7 mouse cellular contexts compared by ENCODE assay signal in genomic region chr19:4755565-4756192, GRCm38 (mm10). TPM values are rescaled to one million over a fixed set of nuclear protein-coding genes. Genes with fewer than 3 reads are reported as not detected.
A peak's percentile ranks its signal among the peaks of the same experiment; 100 is the strongest.
DNase-seq lines count a peak whose midpoint lies in the region; ATAC-seq and TF ChIP-seq lines count a peak whose summit lies in the region.

No protein-coding gene starts in this region.

- peak; percentile 31; the same call in 1 of the 2 replicates for TF ChIP-seq POLR2A in heart, adult 2 months (IDR thresholded peaks at IDR 0.05; ENCODE audit: insufficient read depth, low read depth, low read length)

- peaks cover 14% of the 10 kb centered on the region for H3K4me1 ChIP-seq in embryonic facial prominence, embryonic 12.5 days
- peaks cover 1% of the 10 kb centered on the region for H3K4me1 ChIP-seq in heart, adult 2 months (ENCODE audit: control insufficient read depth, insufficient read depth, low read length)
- H3K4me1 ChIP-seq in limb, embryonic 13.5 days, result peaks cover 23% of the 10 kb centered on the region
- peaks cover 35% of the 10 kb centered on the region for H3K4me1 ChIP-seq in midbrain, embryonic 16.5 days (ENCODE audit: control insufficient read depth, insufficient read depth, low read length)

- intact Hi-C loops in heart, adult 2 months (cut with DNase I), result loop anchor here (1.0 to 10.0 kb wide), 6 partner anchors 37 to 249 kb away; partner anchors contain the start of genes Gm21992, Rbm14 and Rbm4

- TF ChIP-seq EP300 in heart, adult 2 months (IDR thresholded peaks at IDR 0.05; ENCODE audit: insufficient read depth, low read depth, low read length), result peak; percentile 94

- H3K27me3 ChIP-seq in embryonic facial prominence, embryonic 12.5 days, result no peaks in the 10 kb centered on the region
- no peaks in the 10 kb centered on the region for H3K27me3 ChIP-seq in heart, adult 2 months (ENCODE audit: control insufficient read depth, insufficient read depth, low read length)
- no peaks in the 10 kb centered on the region for H3K27me3 ChIP-seq in limb, embryonic 13.5 days
- H3K27me3 ChIP-seq in midbrain, embryonic 16.5 days (ENCODE audit: control insufficient read depth, insufficient read depth, low read depth, low read length), result no peaks in the 10 kb centered on the region

- H3K79me2 ChIP-seq in heart, adult 2 months (replicated peaks; ENCODE audit: control insufficient read depth, insufficient read depth, low read length), result no peaks in the 10 kb centered on the region

- peak overlapping the region; percentile 97 for H3K27ac ChIP-seq in embryonic facial prominence, embryonic 12.5 days
- peak overlapping the region; percentile 84 for H3K27ac ChIP-seq in heart, adult 2 months
- H3K27ac ChIP-seq in limb, embryonic 13.5 days, result peak overlapping the region; percentile 87
- peak overlapping the region; percentile 98 for H3K27ac ChIP-seq in midbrain, embryonic 16.5 days (ENCODE audit: low read length)

- under 1% methylated on average over 10 of the region's 10 CpGs for WGBS in embryonic facial prominence, embryonic 12.5 days
- under 1% methylated on average over 10 of the region's 10 CpGs for WGBS in heart, adult 2 months
- WGBS in limb, embryonic 13.5 days, result 0% methylated on average over 10 of the region's 10 CpGs
- WGBS in midbrain, embryonic 16.5 days, result under 1% methylated on average over 10 of the region's 10 CpGs

- H3K36me3 ChIP-seq in embryonic facial prominence, embryonic 12.5 days, result peaks cover 8% of the 10 kb centered on the region
- peaks cover 8% of the 10 kb centered on the region for H3K36me3 ChIP-seq in heart, adult 2 months (ENCODE audit: control insufficient read depth, insufficient read depth, low read length)
- H3K36me3 ChIP-seq in limb, embryonic 13.5 days, result peaks cover 18% of the 10 kb centered on the region
- H3K36me3 ChIP-seq in midbrain, embryonic 16.5 days (ENCODE audit: control insufficient read depth, insufficient read depth, low read length), result peaks cover 11% of the 10 kb centered on the region

- H3K9me3 ChIP-seq in embryonic facial prominence, embryonic 12.5 days, result no peaks in the 10 kb centered on the region
- H3K9me3 ChIP-seq in limb, embryonic 13.5 days, result no peaks in the 10 kb centered on the region
- no peaks in the 10 kb centered on the region for H3K9me3 ChIP-seq in midbrain, embryonic 16.5 days (replicated peaks; ENCODE audit: control insufficient read depth, low read length, poor library complexity, severe bottlenecking)

- TF ChIP-seq CTCF in heart, adult 2 months (IDR thresholded peaks at IDR 0.05), result peak; percentile 97; the same call in 1 of the 2 replicates

- DNase-seq in adrenal gland, postnatal 25 days, result peak; percentile 88
- DNase-seq in heart, adult 2 months, result peak; percentile 89 to 90
- DNase-seq in kidney, adult 8-10 months, result peak; percentile 88 to 93
- DNase-seq in spleen, postnatal 10 days (ENCODE audit: low spot score in 2 of 2), result peak; percentile 89 to 94

- peak overlapping the region; percentile 66 for H3K4me3 ChIP-seq in embryonic facial prominence, embryonic 12.5 days
- peak overlapping the region; percentile 74 for H3K4me3 ChIP-seq in heart, adult 2 months
- H3K4me3 ChIP-seq in limb, embryonic 13.5 days, result peak overlapping the region; percentile 68
- H3K4me3 ChIP-seq in midbrain, embryonic 16.5 days (ENCODE audit: low read depth, low read length), result peak overlapping the region; percentile 80

- peak overlapping the region; percentile 68 for H3K4me2 ChIP-seq in embryonic facial prominence, embryonic 12.5 days (replicated peaks)
- H3K4me2 ChIP-seq in limb, embryonic 13.5 days (replicated peaks), result peak overlapping the region; percentile 83
- H3K4me2 ChIP-seq in midbrain, embryonic 16.5 days (ENCODE audit: low read length), result peak overlapping the region; percentile 68

- H3K9ac ChIP-seq in embryonic facial prominence, embryonic 12.5 days, result peak overlapping the region; percentile 55
- H3K9ac ChIP-seq in heart, adult 2 months (ENCODE audit: low read depth, low read length), result peak overlapping the region; percentile 67
- peak overlapping the region; percentile 81 for H3K9ac ChIP-seq in limb, embryonic 13.5 days
- peak overlapping the region; percentile 51 for H3K9ac ChIP-seq in midbrain, embryonic 16.5 days (ENCODE audit: low read depth, low read length)

- 0 out of 2 replicates have a peak, but pooled peaks have one; percentile 54 for ATAC-seq in embryonic facial prominence, embryonic 12.5 days (ENCODE audit: insufficient number of reproducible peaks, insufficient read depth, low FRiP score, low TSS enrichment)
- peak; percentile 59; the same call in 1 of the 2 replicates for ATAC-seq in limb, embryonic 13.5 days (ENCODE audit: low FRiP score, low read depth)
- ATAC-seq in midbrain, embryonic 16.5 days, result peak; percentile 82

RNA-seq across cellular contexts. Expression of gene Rbm4b, which starts 0.6 kb away (rescaled TPM):
- 16.8 and 17.5 TPM in 2 replicates for total RNA-seq in adrenal gland, postnatal 25 days (2021)
- 112 and 118 TPM in 2 replicates for polyA plus RNA-seq in embryonic facial prominence, embryonic 12.5 days (2016; fragmentation: Nextera tagmentation; extraction: Ambion mirVana)
- total RNA-seq in heart, adult 2 months (2021), result 1 to 10 TPM; 6.3 to 6.5 TPM
- polyA plus RNA-seq in heart, adult 2 months (2012; rRNA removed), result 5.1 and 6.9 TPM in 2 replicates
- 104 and 106 TPM in 2 replicates for polyA plus RNA-seq in limb, embryonic 13.5 days (2015; fragmentation: Nextera tagmentation; extraction: Ambion mirVana)
- 149 and 164 TPM in 2 replicates for polyA plus RNA-seq in midbrain, embryonic 16.5 days (2015; fragmentation: Nextera tagmentation; extraction: Ambion mirVana)

RNA-seq across cellular contexts. Expression of gene Rbm4, which starts 38.0 kb away (rescaled TPM):
- total RNA-seq in adrenal gland, postnatal 25 days (2021), result 62.4 and 65.4 TPM in 2 replicates
- polyA plus RNA-seq in embryonic facial prominence, embryonic 12.5 days (2016; fragmentation: Nextera tagmentation; extraction: Ambion mirVana), result 86.8 and 89.3 TPM in 2 replicates
- total RNA-seq in heart, adult 2 months (2021), result 10 to 100 TPM; 39.4 to 46.3 TPM
- 39.2 and 63.1 TPM in 2 replicates for polyA plus RNA-seq in heart, adult 2 months (2012; rRNA removed)
- polyA plus RNA-seq in limb, embryonic 13.5 days (2015; fragmentation: Nextera tagmentation; extraction: Ambion mirVana), result 81.7 and 87.7 TPM in 2 replicates
- 78.8 and 87.2 TPM in 2 replicates for polyA plus RNA-seq in midbrain, embryonic 16.5 days (2015; fragmentation: Nextera tagmentation; extraction: Ambion mirVana)

RNA-seq across cellular contexts. Expression of gene Sptbn2, which starts 44.7 kb away (rescaled TPM):
- total RNA-seq in adrenal gland, postnatal 25 days (2021), result 0.73 and 1.00 TPM in 2 replicates
- 5.2 and 6.1 TPM in 2 replicates for polyA plus RNA-seq in embryonic facial prominence, embryonic 12.5 days (2016; fragmentation: Nextera tagmentation; extraction: Ambion mirVana)
- total RNA-seq in heart, adult 2 months (2021), result under 1 TPM; 0.23 to 0.27 TPM
- 0.18 and 0.20 TPM in 2 replicates for polyA plus RNA-seq in heart, adult 2 months (2012; rRNA removed)
- 1.3 and 1.9 TPM in 2 replicates for polyA plus RNA-seq in limb, embryonic 13.5 days (2015; fragmentation: Nextera tagmentation; extraction: Ambion mirVana)
- 32.2 and 32.4 TPM in 2 replicates for polyA plus RNA-seq in midbrain, embryonic 16.5 days (2015; fragmentation: Nextera tagmentation; extraction: Ambion mirVana)

RNA-seq across cellular contexts. Expression of gene Gm21992, which starts 55.7 kb away (rescaled TPM):
- 22.2 and 30.2 TPM in 2 replicates for total RNA-seq in adrenal gland, postnatal 25 days (2021)
- polyA plus RNA-seq in embryonic facial prominence, embryonic 12.5 days (2016; fragmentation: Nextera tagmentation; extraction: Ambion mirVana), result 34.2 and 45.1 TPM in 2 replicates
- total RNA-seq in heart, adult 2 months (2021), result 10 to 100 TPM in 1 of 2 experiments, 1 to 10 TPM in 1; 8.0 to 16.9 TPM
- polyA plus RNA-seq in heart, adult 2 months (2012; rRNA removed), result 9.3 and 18.4 TPM in 2 replicates
- polyA plus RNA-seq in limb, embryonic 13.5 days (2015; fragmentation: Nextera tagmentation; extraction: Ambion mirVana), result 48.8 and 51.8 TPM in 2 replicates
- polyA plus RNA-seq in midbrain, embryonic 16.5 days (2015; fragmentation: Nextera tagmentation; extraction: Ambion mirVana), result 19.0 and 21.2 TPM in 2 replicates

RNA-seq across cellular contexts. Expression of gene Rbm14, which starts 55.8 kb away (rescaled TPM):
- total RNA-seq in adrenal gland, postnatal 25 days (2021), result 45.4 and 46.5 TPM in 2 replicates
- 104 and 110 TPM in 2 replicates for polyA plus RNA-seq in embryonic facial prominence, embryonic 12.5 days (2016; fragmentation: Nextera tagmentation; extraction: Ambion mirVana)
- 10 to 100 TPM; 19.5 to 25.4 TPM for total RNA-seq in heart, adult 2 months (2021)
- polyA plus RNA-seq in heart, adult 2 months (2012; rRNA removed), result 16.2 and 17.2 TPM in 2 replicates
- polyA plus RNA-seq in limb, embryonic 13.5 days (2015; fragmentation: Nextera tagmentation; extraction: Ambion mirVana), result 83.5 and 89.7 TPM in 2 replicates
- 60.3 and 67.8 TPM in 2 replicates for polyA plus RNA-seq in midbrain, embryonic 16.5 days (2015; fragmentation: Nextera tagmentation; extraction: Ambion mirVana)

Comparison
In these comparisons a context has a peak if more than half of its experiments do, and no peak if none do; other contexts are left out.
1. Peak in every context shown above with its lines: DNase-seq, ATAC-seq, H3K4me3 ChIP-seq and H3K27ac ChIP-seq.
2. RNA of gene Rbm4b, which starts 0.6 kb away (polyA plus RNA-seq): 149 to 164 TPM in midbrain, embryonic 16.5 days, 112 to 118 TPM in embryonic facial prominence, embryonic 12.5 days and 104 to 106 TPM in limb, embryonic 13.5 days; 5.1 to 6.9 TPM in heart, adult 2 months; every median in the first group is over 10 times any median in the second.